Mouse (Mus musculus): ENCODE results near the gene B3galt2.

DNA sequence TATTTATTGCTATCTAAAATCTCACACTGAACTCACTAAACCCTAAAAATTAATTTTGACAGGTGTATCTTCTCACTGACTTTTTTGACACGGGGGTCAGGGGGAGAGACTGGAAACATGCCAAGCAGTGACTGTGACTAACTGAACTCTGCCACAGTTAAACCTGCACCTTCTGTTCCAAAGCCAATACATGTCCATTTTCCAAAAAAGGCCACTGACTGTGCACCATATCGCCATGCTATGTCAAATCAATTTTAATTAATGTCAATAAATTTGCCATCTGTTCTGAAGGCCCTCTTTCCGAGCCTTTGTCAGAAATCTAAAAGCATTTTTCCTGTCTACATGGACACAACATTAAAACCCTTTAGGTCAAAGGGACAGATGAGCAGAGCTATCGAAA, 4.9 kb downstream of the B3galt2 start:
- no peak for TF ChIP-seq TAL1 (IDR thresholded peaks at IDR 0.05; ENCODE audit: low read length)
- no peak for TF ChIP-seq GATA1 (IDR thresholded peaks at IDR 0.05; ENCODE audit: low read length)
